Mouse (Mus musculus) left cerebral cortex, postnatal 25 days (tissue): ENCODE results near the gene Slc45a3. TPM values are rescaled to one million over a fixed set of nuclear protein-coding genes. Genes with fewer than 3 reads are reported as not detected.

Source experiments
- DNase-seq, 2 experiments: peaks; one replicate each; pipeline ENCODE4 v3.0.0; 2022; ENCODE audit warnings: low spot score in 2 of 2, mixed read lengths in 1 of 2
- intact Hi-C: fragments of 180-260 bp; cut with DNase I; formaldehyde crosslinking; loops from one replicate; pipeline ENCODE4 v1.15.1; 2025
- total RNA-seq, 2 experiments: library from RNA; stranded (reverse); gene quantifications; 2 replicates each; pipeline ENCODE4 v1.2.3; 2021

Slc45a3 gene
- 1 to 10 TPM; 1.1 to 1.9 TPM for total RNA-seq

GRCm38 (mm10) chr1:131962606-131963084, at the start of gene Slc45a3:
TSS of gene Slc45a3 (plus strand) at chr1:131962967.
- intact Hi-C loops, result no loop called here
- no peak for DNase-seq

GRCm38 (mm10) chr1:131917634-131918033, 45.1 kb upstream of the Slc45a3 start:
- no peak for DNase-seq
- intact Hi-C loops, result no loop called here

- intact Hi-C loops, result no loop called here
Measured at GRCm38 (mm10) chr1:131919052-131919451, 43.7 kb upstream of the Slc45a3 start.

GRCm38 (mm10) chr1:131922100-131922499, 40.7 kb upstream of the Slc45a3 start:
- intact Hi-C loops, result no loop called here
- DNase-seq, result no peak

More at GRCm38 (mm10) chr1:131919052-131919451, 43.7 kb upstream of the Slc45a3 start:
- no peak for DNase-seq

- intact Hi-C loops, result no loop called here
- DNase-seq, result no peak
Measured at GRCm38 (mm10) chr1:131933471-131933870, 29.3 kb upstream of the Slc45a3 start.

GRCm38 (mm10) chr1:131937659-131938305, 25.0 kb upstream of the Slc45a3 start:
- intact Hi-C loops, result loop anchor here (1.0 to 2.0 kb wide), 2 partner anchors 44 to 179 kb away; no protein-coding TSS in a partner anchor
- DNase-seq, result peak; percentile 70 to 78

GRCm38 (mm10) chr1:131938811-131939210, 24.0 kb upstream of the Slc45a3 start:
- intact Hi-C loops, result loop anchor here (2.0 kb wide), 1 partner anchor 178 kb away; no protein-coding TSS in a partner anchor

GRCm38 (mm10) chr1:131940711-131941244, 22.0 kb upstream of the Slc45a3 start:
- DNase-seq, result peak in 1 of 2 experiments; percentile 19
- intact Hi-C loops, result no loop called here

More at GRCm38 (mm10) chr1:131938811-131939210, 24.0 kb upstream of the Slc45a3 start:
- no peak for DNase-seq

- no peak for DNase-seq
- intact Hi-C loops, result no loop called here
Measured at GRCm38 (mm10) chr1:131941501-131941900, 21.3 kb upstream of the Slc45a3 start.

GRCm38 (mm10) chr1:131942621-131943590, 19.9 kb upstream of the Slc45a3 start:
- intact Hi-C loops, result no loop called here

GRCm38 (mm10) chr1:131945674-131946440, 16.9 kb upstream of the Slc45a3 start:
- intact Hi-C loops, result no loop called here
- no peak for DNase-seq

More at GRCm38 (mm10) chr1:131942621-131943590, 19.9 kb upstream of the Slc45a3 start:
- DNase-seq, result no peak

- DNase-seq, result no peak
- intact Hi-C loops, result no loop called here
Measured at GRCm38 (mm10) chr1:131946462-131947215, 16.1 kb upstream of the Slc45a3 start.

GRCm38 (mm10) chr1:131947997-131948525, 14.7 kb upstream of the Slc45a3 start:
- intact Hi-C loops, result no loop called here
- DNase-seq, result no peak

- DNase-seq, result no peak
- intact Hi-C loops, result no loop called here
Measured at GRCm38 (mm10) chr1:131954242-131954865, 8.4 kb upstream of the Slc45a3 start.

- intact Hi-C loops, result no loop called here
- no peak for DNase-seq
Measured at GRCm38 (mm10) chr1:131955131-131955757, 7.5 kb upstream of the Slc45a3 start.

- intact Hi-C loops, result no loop called here
- DNase-seq, result no peak
Measured at GRCm38 (mm10) chr1:131957416-131957815, 5.4 kb upstream of the Slc45a3 start.

- intact Hi-C loops, result no loop called here
Measured at GRCm38 (mm10) chr1:131961004-131961403, 1.8 kb upstream of the Slc45a3 start.

More at GRCm38 (mm10) chr1:131961004-131961403, 1.8 kb upstream of the Slc45a3 start:
- DNase-seq, result no peak
